Mouse (Mus musculus): ENCODE measurements around the gene Rps8.
A peak's percentile ranks its signal among the peaks of the same experiment; 100 is the strongest.
"Not testable (repeated sequence)": the region's sequence is repeated elsewhere in the genome, so short reads cannot be mapped to it uniquely, and the experiment has no call there.

Gene Rps8

GRCm38 (mm10) chr4:117155792-117156355, at the start of gene Rps8:
Rps8 (minus strand) TSS chr4:117156243.
- DNase-seq (ENCODE audit: extremely low read depth, insufficient read length, low spot score), result peak; percentile 88

DNA sequence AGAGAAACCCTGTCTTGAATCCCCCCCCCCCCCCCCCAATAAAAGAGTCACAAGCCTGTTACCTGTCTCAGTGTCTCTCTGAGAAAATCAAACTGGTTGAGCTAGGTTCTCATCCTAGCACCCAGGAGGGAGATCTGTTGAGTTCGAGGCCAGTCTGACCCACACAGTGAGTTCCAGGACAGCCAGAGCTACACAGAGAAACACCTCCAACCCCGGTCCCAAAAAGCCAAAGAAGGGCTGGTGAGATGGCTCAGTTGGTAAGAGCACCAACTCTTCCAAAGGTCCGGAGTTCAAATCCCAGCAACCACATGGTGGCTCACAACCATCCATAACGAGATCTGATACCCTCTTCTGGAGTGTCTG, 46.9 kb upstream of the Rps8 start:
- no peak for DNase-seq (ENCODE audit: extremely low read depth, insufficient read length, low spot score)

DNA sequence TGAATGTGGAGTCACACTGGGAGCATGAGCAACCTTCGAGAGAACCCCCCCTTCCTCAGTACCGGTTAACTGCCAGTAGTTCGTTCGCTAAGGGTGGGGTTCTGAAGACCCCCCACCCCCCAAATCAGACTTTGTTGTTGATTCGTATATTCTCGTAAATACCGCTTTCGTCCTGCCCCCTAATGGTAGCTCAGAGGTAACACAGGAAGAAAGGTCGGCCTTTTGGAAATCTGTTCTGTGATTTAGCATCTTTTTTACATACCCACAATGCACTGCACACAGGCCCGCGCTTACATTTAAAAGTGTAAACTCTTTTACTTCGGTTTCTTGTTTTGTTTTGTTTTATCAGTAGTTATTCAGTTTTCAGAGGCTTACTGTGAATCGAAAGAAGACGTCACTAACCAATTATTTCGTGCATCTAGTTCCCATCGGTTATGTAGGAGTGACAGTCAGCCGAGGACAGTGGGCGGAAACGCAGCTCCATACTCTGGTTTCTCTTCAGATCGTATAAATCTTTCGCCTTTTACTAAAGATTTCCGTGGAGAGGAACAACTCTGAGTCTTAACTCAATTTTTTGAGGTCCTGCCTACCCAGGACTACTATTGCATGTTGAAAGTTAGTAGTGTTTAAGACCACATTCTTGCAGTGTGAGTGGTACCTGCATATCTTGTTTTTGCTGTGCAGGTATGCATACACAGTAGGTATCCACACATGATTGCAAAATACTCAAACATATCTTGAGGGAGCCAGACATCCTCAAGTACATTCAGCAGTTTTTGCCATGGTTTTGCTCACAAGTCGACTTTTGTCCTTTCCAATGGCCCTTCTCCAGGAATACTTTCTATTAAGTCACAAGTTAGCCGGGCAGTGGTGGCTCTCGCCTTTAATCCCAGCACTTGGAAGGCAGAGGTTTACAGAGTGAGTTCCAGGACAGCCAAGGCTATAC, 46.3 kb upstream of the Rps8 start:
- peak; percentile 66 for DNase-seq (ENCODE audit: extremely low read depth, insufficient read length, low spot score)

- DNase-seq (ENCODE audit: extremely low read depth, insufficient read length, low spot score), result no peak
Observed at GRCm38 (mm10) chr4:117191804-117192203, 35.8 kb upstream of the Rps8 start.

DNA sequence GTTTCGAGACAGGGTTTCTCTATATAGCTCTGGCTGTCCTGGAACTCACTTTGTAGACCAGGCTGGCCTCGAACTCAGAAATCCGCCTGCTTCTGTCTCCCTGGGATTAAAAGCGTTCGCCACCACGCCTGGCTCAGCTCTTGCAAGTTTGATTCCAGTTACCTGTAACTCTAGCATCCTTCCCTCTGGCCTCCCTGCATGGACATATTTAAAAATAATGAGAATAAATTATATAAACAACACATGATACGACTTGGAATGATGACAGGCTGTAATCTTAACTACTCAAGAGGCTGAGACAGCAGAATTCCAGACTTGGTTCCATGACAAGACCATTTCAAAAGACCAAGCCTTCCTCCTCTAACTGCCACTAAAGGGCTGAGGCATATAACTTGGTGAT, 34.6 kb upstream of the Rps8 start:
- peak; percentile 69 for DNase-seq (ENCODE audit: extremely low read depth, insufficient read length, low spot score)

DNA sequence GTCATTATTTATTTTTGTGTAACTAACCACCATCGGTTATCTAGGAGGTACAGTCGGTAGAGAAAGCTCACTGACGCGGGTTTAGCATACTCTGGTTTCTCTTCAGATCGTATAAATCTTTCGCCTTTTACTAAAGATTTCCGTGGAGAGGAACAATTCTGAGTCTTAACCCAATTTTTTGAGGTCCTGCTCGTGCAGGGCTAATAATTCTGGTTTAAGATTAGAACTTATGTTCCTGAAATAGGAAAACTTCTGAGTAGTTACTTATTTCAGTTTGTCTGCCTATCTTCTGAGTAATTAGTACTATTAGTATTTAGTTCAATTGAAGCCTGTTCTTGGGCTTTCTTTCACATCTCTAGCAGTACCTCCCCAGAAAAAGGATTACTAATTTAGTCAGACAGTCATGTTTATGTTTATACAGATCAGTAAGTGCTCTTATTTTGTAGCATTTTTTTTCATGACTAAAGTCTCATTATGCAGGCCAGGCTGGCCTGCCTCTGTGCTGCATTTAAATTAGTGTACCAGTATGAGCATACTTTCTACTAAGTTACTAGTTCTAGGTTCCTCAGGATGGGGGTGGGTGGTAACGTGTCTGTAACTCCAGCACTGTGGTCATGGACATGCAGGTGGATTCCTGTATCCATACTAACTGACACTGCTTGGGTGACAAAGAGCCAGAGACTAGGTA, 34.0 kb upstream of the Rps8 start:
- DNase-seq (ENCODE audit: extremely low read depth, insufficient read length, low spot score), result peak; percentile 80

DNA sequence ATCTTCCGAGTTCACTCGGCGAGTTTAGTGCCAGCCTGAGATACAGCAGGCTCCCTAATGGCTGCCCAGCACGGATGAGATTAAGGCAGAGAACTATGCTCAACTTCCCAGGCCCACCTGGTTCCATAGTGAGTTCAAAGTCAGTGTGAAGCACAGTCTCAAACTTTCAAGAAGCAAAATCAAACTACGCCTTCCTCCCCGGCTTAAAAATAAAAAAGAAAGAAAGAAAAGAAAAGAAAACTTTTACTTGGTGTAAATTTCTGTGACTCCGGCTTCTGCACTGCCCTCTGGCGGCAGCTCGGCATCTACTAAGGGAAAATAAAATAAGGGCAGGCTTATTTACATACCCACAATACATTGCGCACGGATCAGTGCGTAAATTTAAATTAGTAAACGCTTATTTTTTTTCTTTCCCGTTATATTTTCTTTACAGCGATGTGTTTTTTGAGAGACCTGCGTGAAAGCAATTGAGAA, 33.4 kb upstream of the Rps8 start:
- peak; percentile 56 for DNase-seq (ENCODE audit: extremely low read depth, insufficient read length, low spot score)

DNA sequence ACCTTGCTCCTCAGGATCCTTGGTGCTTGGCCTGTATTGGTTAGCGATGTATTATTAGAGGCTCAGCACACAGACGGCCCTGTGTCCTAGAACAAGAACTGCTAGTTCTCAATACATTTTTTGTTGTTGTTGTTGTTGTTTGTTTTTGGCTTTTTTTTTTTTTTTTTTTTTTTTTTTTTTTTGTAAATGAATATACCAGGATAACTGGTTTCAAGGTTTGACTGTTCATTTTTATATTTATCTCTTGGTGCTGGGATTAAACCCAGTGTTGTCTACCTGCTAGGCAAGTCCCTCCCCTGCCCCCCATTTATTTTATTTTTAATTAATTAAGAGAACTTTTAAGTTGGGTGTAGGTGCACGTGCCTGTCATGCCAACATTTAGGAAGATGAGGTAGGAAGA, 32.9 kb upstream of the Rps8 start:
- DNase-seq (ENCODE audit: extremely low read depth, insufficient read length, low spot score), result no peak

- DNase-seq (ENCODE audit: extremely low read depth, insufficient read length, low spot score), result not testable (repeated sequence)
Observed at GRCm38 (mm10) chr4:117182759-117183096, 26.7 kb upstream of the Rps8 start.

GRCm38 (mm10) chr4:117181863-117182758, 26.1 kb upstream of the Rps8 start, which contains the start of gene Kif2c:
Kif2c (minus strand) TSS chr4:117182639.
- DNase-seq (ENCODE audit: extremely low read depth, insufficient read length, low spot score), result peak; percentile 82

GRCm38 (mm10) chr4:117169936-117170335, 13.9 kb upstream of the Rps8 start:
- DNase-seq (ENCODE audit: extremely low read depth, insufficient read length, low spot score), result no peak

- no peak for DNase-seq (ENCODE audit: extremely low read depth, insufficient read length, low spot score)
Observed at GRCm38 (mm10) chr4:117161183-117161582, 5.1 kb upstream of the Rps8 start.

- DNase-seq (ENCODE audit: extremely low read depth, insufficient read length, low spot score), result no peak
Observed at GRCm38 (mm10) chr4:117159666-117160065, 3.6 kb upstream of the Rps8 start.

DNA sequence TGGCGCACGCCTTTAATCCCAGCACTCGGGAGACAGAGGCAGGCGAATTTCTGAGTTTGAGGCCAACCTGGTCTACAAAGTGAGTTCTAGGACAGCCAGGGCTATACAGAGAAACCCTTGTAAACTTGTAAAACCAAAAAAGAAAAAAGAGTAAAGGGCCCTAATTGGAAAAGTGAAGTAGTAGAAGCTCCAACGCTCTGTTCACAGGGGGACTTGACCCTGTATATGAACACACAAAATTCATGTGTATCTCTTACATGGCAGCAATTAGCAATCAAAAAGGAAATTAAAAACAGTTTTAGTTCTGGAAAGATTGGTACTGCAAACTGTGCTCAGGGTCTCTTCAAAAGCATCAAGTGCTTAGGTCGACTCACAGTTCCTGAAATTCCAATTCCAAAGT, 329 bp upstream of the Rps8 start:
- DNase-seq (ENCODE audit: extremely low read depth, insufficient read length, low spot score), result no peak

DNA sequence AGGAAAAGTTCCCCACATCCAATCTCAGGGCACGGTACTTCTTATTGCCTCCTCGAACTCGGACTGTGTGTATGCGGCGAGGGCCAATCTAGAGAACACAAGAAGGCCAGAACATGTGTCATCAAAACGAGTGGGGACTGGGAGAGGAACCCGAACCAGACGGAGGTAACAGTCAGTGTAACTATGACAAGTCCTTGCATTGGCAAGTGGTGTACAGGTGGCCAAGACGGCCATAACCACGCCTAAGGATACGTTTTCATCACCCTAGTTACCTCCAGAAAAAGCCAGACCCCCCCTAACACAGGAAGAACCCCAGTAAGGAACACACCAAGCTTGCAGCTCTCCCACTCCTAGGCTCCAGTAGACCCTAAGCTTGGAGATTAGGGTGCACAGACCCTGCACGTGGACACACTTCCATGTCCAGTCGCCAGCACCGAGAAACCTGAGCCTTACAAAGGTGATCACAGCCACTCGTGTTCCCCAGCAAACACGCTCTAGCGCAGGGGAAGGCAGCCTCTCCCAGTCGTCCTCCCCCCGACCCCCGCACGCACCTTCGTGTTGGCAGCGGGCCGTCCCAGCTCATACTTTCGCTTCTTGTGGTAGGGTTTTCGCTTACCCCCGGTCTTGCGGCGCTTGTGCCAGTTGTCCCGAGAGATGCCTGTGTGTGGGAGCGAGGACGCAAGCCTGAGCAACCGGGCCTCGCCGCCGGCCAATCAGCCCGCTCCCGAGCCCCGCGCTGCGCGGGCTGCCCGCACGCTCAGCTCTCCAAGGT, 837 bp downstream of the Rps8 start:
- peak; percentile 21 for DNase-seq (ENCODE audit: extremely low read depth, insufficient read length, low spot score)

DNA sequence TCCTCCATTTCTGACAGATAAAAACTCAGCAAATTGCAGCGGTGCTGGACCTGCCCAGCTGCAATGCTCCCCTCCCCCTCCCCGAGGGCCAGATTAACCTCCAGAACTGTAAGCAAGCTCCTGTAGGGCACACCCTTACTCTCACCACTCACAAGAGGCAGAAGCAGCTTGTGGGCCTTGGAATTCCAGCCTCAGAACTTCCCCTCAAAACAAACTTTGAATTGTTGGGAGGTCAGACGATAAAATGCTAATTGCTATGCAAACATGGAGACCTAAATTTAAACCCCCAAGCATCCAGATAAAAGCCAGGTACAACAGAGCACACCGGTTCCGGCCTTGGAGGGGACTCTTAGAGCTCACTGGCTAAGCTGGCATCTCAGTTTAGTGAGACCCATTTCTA, 3.3 kb downstream of the Rps8 start:
- DNase-seq (ENCODE audit: extremely low read depth, insufficient read length, low spot score), result no peak

DNA sequence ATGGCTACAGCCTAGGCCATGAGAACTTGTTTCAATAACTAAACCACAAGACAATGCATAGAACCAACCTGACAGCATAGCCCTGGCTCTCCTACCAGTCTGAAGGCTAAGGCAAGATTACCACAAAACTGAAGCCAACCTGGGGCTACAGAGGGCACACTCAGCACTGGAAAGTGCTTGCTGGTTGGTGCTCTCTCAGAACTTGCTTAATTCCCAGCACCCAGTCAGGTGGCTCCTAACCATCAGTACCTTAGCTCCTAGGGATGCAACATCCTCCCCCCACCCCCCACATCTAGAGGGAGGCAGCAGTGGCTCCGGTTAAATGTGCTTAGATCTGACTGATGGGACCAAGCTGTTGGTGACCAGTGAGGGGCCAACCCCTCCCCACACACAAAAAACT, 4.6 kb downstream of the Rps8 start:
- no peak for DNase-seq (ENCODE audit: extremely low read depth, insufficient read length, low spot score)

DNA sequence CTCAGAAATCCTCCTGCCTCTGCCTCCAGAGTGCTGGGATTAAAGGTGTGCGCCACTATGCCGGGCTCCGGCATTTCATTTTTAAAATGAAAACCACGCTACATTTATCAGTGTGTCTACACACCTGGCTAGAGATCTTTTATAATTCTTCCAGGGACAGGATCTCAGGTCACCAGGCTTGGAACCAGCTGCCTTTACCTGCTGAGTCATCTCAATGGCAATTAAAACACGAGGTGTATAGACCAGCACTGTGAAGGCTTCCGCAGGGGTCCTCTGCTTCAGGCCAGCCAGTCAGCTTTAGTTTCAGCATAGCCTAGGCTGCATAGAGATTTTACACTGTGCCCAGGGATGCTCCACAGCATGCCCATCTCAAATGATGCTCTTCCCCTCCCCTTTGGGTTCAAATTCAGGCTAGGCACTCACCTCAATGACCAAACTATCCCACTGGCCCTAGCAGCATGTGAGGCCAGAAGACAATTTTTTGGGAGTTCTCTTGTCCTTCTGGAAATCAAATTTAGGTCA, 5.8 kb downstream of the Rps8 start:
- DNase-seq (ENCODE audit: extremely low read depth, insufficient read length, low spot score), result no peak
